Mouse (Mus musculus) stomach, adult 2 months (tissue): ENCODE results near the gene Ptk7. TPM values are rescaled to one million over a fixed set of nuclear protein-coding genes. Genes with fewer than 3 reads are reported as not detected.

Experiments
- polyA plus RNA-seq: library from polyadenylated mRNA; depleted of rRNA; stranded (reverse); fragments of >200 nt; gene quantifications from 2 replicates; pipeline ENCODE4 v1.2.3, GENCODE M21; 2012; rRNA removed

Ptk7 gene
- polyA plus RNA-seq: 9.8 and 11.4 TPM in 2 replicates

DNA sequence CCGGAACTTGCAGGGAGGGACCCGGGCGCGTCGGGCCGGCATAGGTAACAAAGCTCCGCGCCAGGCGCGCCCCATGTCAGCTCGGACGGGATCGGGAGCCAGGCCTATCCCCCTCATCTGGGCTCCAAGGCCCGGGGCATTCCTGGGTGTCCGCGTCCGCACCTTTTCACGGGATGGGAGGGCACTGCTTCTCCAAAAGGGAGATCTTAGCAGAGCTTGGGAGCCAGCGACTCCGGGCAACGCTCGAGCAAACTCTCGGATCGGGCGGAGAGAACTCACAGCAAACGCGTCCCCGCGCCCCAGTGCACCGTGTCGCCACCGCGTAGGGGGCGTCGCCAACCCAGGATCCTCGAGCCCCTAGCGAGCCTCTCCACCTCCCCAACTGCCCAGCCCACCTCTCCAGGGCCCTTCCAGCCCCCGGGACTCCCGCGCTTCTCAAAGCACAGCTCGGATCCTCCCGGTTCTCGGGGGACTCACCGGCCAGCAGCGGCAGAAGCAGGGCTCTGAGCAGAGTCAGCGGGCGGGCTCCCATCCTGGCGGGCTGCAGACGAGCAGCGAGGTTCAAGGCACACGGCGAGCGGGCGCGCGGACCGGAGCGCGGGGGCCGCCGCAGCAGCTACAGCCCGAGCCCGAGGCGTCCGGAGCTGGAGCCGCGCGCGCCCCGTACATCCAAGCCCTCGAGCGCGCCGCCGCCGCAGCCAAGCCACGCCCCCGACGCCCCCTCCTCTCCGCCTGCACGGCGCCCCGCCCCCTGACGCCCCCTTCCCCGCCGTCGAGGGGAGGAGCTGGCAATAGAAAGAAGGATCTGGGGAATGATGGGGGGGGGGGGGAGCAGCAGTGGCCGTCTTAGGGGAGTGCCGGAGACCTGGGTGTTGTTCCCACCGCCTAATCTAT, at the start of gene Ptk7:
Gene Ptk7, minus strand, starts transcription at position 714 of the 894 bp plus-strand sequence.

DNA sequence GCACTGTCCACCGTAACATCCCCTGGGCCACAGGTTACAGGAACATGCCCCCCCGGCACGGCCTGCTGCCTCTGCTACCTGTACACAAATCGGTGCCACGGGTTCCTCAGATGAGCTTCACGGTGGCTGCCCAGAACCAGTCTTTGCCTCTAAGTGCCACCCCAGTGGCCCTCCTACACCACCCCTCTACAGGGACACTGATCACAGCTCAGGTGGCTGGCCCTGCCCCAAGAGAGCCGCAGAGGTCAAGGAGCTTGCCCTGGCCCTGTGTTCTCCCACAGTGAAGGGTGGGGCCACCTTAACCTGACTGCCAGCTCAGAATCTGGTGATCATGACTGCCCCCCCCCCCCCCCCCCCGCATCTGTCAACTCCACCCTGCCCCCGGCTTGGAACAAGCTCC, 49.1 kb upstream of the Ptk7 start, which contains the start of gene Mea1:
Gene Mea1, plus strand, starts transcription at position 378 of the 400 bp plus-strand sequence.

DNA sequence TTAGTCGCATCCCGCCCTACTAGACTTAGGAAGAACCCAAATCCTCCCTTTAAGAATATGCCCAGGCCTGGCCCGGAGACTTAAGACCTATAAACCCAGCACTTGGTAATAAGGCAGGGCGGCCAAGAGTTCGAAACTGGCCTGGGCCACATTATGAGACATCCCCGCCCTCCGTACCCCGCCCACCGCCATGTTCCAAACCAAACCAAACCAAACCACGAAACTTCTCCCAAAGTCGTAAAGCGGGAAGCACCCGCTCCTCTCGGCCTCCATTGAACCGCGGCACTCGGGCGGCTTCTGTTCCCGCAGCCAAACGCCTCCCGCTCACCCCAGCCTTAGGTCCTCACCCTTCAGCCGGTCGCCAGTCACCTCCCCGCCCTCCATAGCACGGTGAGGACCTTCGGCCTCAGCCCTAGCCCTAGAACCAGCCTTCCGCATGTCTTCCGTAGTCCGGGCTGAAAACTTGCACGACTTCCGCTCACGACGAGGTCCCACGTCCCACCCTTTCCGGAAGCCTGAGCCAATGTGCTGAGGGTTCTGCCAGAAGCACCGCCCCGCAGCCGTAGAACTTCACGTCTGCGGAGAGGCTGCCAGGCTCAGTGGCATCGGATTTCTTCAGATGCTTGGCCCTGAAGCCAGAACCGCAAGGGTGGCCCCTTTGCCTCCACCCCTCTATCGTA, 44.7 kb upstream of the Ptk7 start, which contains the start of gene Rrp36:
Gene Rrp36, minus strand, starts transcription at position 503 of the 680 bp plus-strand sequence.

DNA sequence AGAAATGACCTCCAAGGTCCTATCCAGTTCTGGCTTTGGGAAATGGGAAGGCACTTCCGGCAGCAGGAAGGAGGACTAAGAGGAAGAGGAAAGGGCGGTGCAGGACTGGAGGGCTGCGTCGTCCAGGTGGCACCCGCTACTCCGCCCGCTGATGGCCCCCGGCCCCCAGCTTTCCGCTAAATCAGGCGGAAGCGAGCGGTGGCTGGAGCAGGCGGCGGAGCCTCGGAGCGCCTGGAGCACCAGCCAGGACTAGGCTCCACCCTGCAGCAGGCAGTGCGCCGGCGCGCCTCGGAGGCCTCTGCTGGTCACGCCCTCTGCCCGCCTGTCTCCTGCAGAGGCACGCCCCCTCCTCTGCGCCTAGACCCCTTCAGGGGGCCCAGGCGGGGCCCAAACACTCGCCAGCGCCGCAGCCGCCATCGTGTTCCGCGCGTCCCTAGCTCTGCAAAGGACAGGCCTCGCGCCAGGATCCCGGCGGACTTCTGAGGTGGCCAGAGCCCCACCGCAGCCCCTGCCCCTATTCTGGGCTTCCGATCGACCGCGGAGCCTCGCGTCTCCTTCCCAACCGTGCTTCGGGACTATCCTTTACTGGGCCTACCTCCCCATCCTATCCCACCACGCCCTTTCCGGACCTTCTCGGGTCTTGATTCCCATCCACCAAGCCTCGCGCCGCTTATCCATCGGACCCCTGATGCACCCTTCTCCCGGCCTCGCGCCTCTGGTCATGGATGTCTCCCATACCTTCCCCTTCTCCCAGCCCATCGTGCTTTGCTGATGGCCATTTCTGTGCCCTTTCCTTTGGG, 21.1 kb upstream of the Ptk7 start, which contains the start of gene Cul7:
Gene Cul7, plus strand, starts transcription at position 106 of the 800 bp plus-strand sequence.

DNA sequence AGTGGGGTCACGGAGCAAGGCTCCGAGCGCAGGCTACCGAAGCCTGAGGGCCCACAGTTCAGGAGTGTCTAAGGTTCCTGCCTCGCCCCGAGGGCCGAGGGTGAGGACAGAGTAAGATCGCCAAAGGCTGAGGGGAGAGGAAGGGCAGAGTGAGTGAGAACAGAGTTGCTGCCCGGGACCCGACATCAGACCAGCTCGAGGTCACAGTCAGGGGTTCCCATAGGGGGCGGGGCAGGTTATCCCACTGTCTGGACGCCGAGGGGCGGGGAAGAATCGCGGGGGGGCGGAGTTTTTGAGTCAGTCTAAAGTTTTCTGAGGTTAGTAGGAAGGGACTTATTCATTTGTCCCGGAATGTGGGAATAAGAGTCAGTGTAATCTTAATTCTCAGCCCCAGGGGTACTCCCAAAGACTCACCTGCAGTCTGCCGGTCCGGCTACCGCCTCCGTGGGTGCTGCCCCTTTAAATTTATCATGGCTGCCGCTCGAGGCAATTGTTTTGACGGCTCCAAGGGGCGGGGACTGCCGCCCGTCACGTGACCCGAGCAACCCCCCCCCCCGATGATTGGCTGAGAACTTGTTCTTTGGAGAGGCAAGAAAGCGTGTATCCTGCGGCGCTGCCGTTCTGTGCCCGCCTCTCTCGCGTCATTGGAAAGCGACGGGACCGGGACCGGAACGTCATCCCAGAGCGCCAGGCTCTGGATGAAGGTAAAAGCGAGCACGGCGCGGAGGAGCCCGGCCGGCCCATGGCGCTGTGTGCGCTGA, 16.4 kb upstream of the Ptk7 start, which contains the start of the genes Klc4 and Mrpl2:
Gene Klc4, minus strand, starts transcription at position 462 of the 761 bp plus-strand sequence.
Gene Mrpl2, plus strand, starts transcription at position 669 of the 761 bp plus-strand sequence.

GRCm38 (mm10) chr17:46555673-46556583, 73.4 kb downstream of the Ptk7 start, which contains the start of gene Srf:
Gene Srf (minus strand): TSS chr17:46556175.

GRCm38 (mm10) chr17:46545813-46546564, 83.3 kb downstream of the Ptk7 start, which contains the start of gene Cul9:
Gene Cul9 (minus strand): TSS chr17:46546388.

Other genes with a start within 250 kb of the Ptk7 start
- gene Zfp318, start 245.8 kb downstream of the Ptk7 start, polyA plus RNA-seq: 1.2 and 1.3 TPM in 2 replicates
- gene Crip3, start 200.6 kb downstream of the Ptk7 start, polyA plus RNA-seq: 0.63 and 1.9 TPM in 2 replicates
- gene Slc22a7, start 191.0 kb downstream of the Ptk7 start, polyA plus RNA-seq: not detected in 2 replicates
- gene Ttbk1, start 141.8 kb downstream of the Ptk7 start, polyA plus RNA-seq: 0.13 and 0.16 TPM in 2 replicates
- 5.5 TPM in 2 replicates for gene Dnph1, start 132.8 kb downstream of the Ptk7 start, polyA plus RNA-seq
- gene Cul9, start 83.1 kb downstream of the Ptk7 start, polyA plus RNA-seq: 8.6 and 9.6 TPM in 2 replicates
- gene Srf, start 73.3 kb downstream of the Ptk7 start, polyA plus RNA-seq: 115 and 152 TPM in 2 replicates
- 25.6 and 26.9 TPM in 2 replicates for gene Klc4, start 16.5 kb upstream of the Ptk7 start, polyA plus RNA-seq
- gene Mrpl2, start 16.7 kb upstream of the Ptk7 start, polyA plus RNA-seq: 82.3 and 134 TPM in 2 replicates
- gene Cul7, start 20.8 kb upstream of the Ptk7 start, polyA plus RNA-seq: 10.3 and 11.6 TPM in 2 replicates
- gene Rrp36, start 44.8 kb upstream of the Ptk7 start, polyA plus RNA-seq: 12.3 and 13.9 TPM in 2 replicates
- gene Mea1, start 49.3 kb upstream of the Ptk7 start, polyA plus RNA-seq: 38.3 and 46.0 TPM in 2 replicates
- 43.7 and 44.0 TPM in 2 replicates for gene Klhdc3, start 51.4 kb upstream of the Ptk7 start, polyA plus RNA-seq
- gene Ppp2r5d, start 75.6 kb upstream of the Ptk7 start, polyA plus RNA-seq: 24.8 and 25.1 TPM in 2 replicates
- gene Pex6, start 82.0 kb upstream of the Ptk7 start, polyA plus RNA-seq: 36.4 and 50.9 TPM in 2 replicates
- gene Gnmt, start 99.7 kb upstream of the Ptk7 start, polyA plus RNA-seq: 5.5 and 6.4 TPM in 2 replicates
- gene Cnpy3, start 122.7 kb upstream of the Ptk7 start, polyA plus RNA-seq: 21.6 and 22.8 TPM in 2 replicates
- not detected in 2 replicates for gene Ptcra, start 134.2 kb upstream of the Ptk7 start, polyA plus RNA-seq
- 72.5 and 98.8 TPM in 2 replicates for gene 2310039H08Rik, start 143.1 kb upstream of the Ptk7 start, polyA plus RNA-seq
- gene Rpl7l1, start 153.2 kb upstream of the Ptk7 start, polyA plus RNA-seq: 4.9 and 6.2 TPM in 2 replicates
- 2.3 and 3.6 TPM in 2 replicates for gene Bicral, start 229.0 kb upstream of the Ptk7 start, polyA plus RNA-seq